Mouse (Mus musculus) liver, postnatal 0 days (tissue): ENCODE data around the gene Auh. TPM values are rescaled to one million over a fixed set of nuclear protein-coding genes. Genes with fewer than 3 reads are reported as not detected.

Experiments used
- ATAC-seq: fragments of 200-750 bp; cut with Nextera tagmentation; 2 replicates; pipeline ENCODE4 v1.8.0; 2017; ENCODE audit warnings: mild to moderate bottlenecking, moderate library complexity
- DNase-seq: peaks from one replicate; pipeline ENCODE4 v3.0.0-alpha.2; 2016
- H3K27ac ChIP-seq: fragments of 300-500 bp; sonication (generic); 2 replicates; pipeline ENCODE4 v1.5.1; 2014; ENCODE audit warnings: antibody characterized with exemption, moderate library complexity, mild to moderate bottlenecking, low read depth
- H3K27me3 ChIP-seq: fragments of 300-500 bp; sonication (generic); 2 replicates; pipeline ENCODE4 v1.6.1; 2014; ENCODE audit warnings: low read length, control low read depth, mixed read lengths; ENCODE audit not compliant: insufficient read depth
- H3K36me3 ChIP-seq: fragments of 300-500 bp; sonication (generic); replicated peaks from 2 replicates; pipeline ENCODE4 v1.6.1; 2014; ENCODE audit warnings: mild to moderate bottlenecking, control low read depth, low read length, moderate library complexity, mixed read lengths; ENCODE audit not compliant: insufficient read depth
- H3K4me1 ChIP-seq: fragments of 300-500 bp; sonication (generic); 2 replicates; pipeline ENCODE4 v1.6.1; 2014; ENCODE audit warnings: antibody characterized with exemption, mild to moderate bottlenecking, control low read depth; ENCODE audit not compliant: insufficient read depth
- H3K4me2 ChIP-seq: fragments of 300-500 bp; sonication (generic); 2 replicates; pipeline ENCODE4 v1.6.1; 2014; ENCODE audit warnings: low read depth, mild to moderate bottlenecking, low read length, moderate library complexity, mixed read lengths
- H3K4me3 ChIP-seq: fragments of 300-500 bp; sonication (generic); 2 replicates; pipeline ENCODE4 v1.5.1; 2014; ENCODE audit warnings: low read depth, low read length
- H3K9ac ChIP-seq: fragments of 300-500 bp; sonication (generic); replicated peaks from 2 replicates; pipeline ENCODE4 v1.6.1; 2014; ENCODE audit warnings: mild to moderate bottlenecking, moderate library complexity
- H3K9me3 ChIP-seq: fragments of 300-500 bp; sonication (generic); 2 replicates; pipeline ENCODE4 v1.6.1; 2016; ENCODE audit warnings: mild to moderate bottlenecking, control low read depth, low read length, mixed read lengths
- CTCF ChIP-seq: sonication (generic); IDR thresholded peaks from 2 replicates; pipeline ENCODE4 v1.5.1; 2016; ENCODE audit warnings: antibody characterized with exemption, low read depth
- EP300 ChIP-seq: IDR thresholded peaks from 2 replicates; pipeline ENCODE4 v1.6.1; 2016; ENCODE audit warnings: antibody characterized with exemption, low read depth, mild to moderate bottlenecking
- WGBS: fragments of 180-500 bp; shearing (Covaris S2); extraction: QIAGEN DNeasy Blood & Tissue Kit; methylation state at CpG from one replicate; pipeline ENCODE4 v1.1.7; 2014; ENCODE audit not compliant: insufficient replicate concordance; 5-methylcytosine and 5-hydroxymethylcytosine counted together
- polyA plus RNA-seq: library from polyadenylated mRNA; unstranded; fragments of >200 nt; fragmentation: Nextera tagmentation; extraction: Ambion mirVana; gene quantifications from 2 replicates; pipeline ENCODE4 v1.2.1, GENCODE M21; 2015

The Auh gene
- polyA plus RNA-seq, 1 experiment from 2014 or later: 33.2 TPM

DNA sequence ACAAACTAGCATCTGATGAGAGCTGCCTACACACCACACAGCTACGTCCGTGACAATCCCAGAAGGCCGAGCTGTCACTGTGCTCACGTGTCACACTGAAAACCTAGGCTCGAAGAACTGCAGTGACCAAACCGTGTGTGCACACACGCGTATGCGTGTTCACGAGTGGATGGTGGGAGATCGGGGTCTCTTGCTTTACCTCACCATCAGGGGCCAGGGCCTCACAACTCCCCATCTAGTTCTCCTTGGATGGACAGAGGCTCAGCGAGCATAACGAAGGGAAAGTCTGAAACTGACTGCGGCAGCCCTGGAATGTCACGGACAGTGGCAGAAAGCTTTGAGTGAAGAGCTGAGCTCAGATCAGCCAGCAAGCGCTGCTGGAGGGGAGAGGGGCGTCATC, 82.4 kb downstream of the Auh start:
- DNase-seq: no peak
- no peak overlapping the region; the same call in 1 of the 2 replicates for H3K27ac ChIP-seq
- WGBS: 87% methylated on average over 17 of the region's 17 CpGs
- no peak for ATAC-seq
- no peak overlapping the region for H3K9ac ChIP-seq
- H3K36me3 ChIP-seq: no peaks in the 10 kb centered on the region
- no peak overlapping the region for H3K4me2 ChIP-seq
- H3K27me3 ChIP-seq: no peaks in the 10 kb centered on the region
- peaks cover 18% of the 10 kb centered on the region for H3K4me1 ChIP-seq
- no peak for TF ChIP-seq EP300
- no peak for TF ChIP-seq CTCF
- no peak overlapping the region for H3K4me3 ChIP-seq
- no peaks in the 10 kb centered on the region for H3K9me3 ChIP-seq

- Histone ChIP-seq H3K27me3 (no peaks in the 10 kb centered on the region), H3K36me3 (peaks cover 6% of the 10 kb centered on the region; the same call in 1 of the 2 replicates), H3K9me3 (no peaks in the 10 kb centered on the region), H3K9ac (no peak overlapping the region), H3K4me2 (no peak overlapping the region), H3K4me1 (peaks cover 18% of the 10 kb centered on the region), H3K4me3 (no peak overlapping the region), H3K27ac (0 out of 2 replicates have a peak overlapping the region, but pooled peaks have one; percentile 1)
- ATAC-seq (no peak), DNase-seq (no peak)
- 77% methylated on average over 4 of the region's 4 CpGs for WGBS
- TF ChIP-seq CTCF (no peak), EP300 (no peak)
Measured at GRCm38 (mm10) chr13:52845618-52846017, 83.9 kb downstream of the Auh start.

- no peak overlapping the region for H3K4me2 ChIP-seq
- no peaks in the 10 kb centered on the region for H3K27me3 ChIP-seq
- TF ChIP-seq CTCF: no peak
- TF ChIP-seq EP300: no peak
- H3K9ac ChIP-seq: no peak overlapping the region
- H3K9me3 ChIP-seq: no peaks in the 10 kb centered on the region
- H3K4me3 ChIP-seq: no peak overlapping the region
- ATAC-seq: no peak
- 72% methylated on average over 10 of the region's 10 CpGs for WGBS
- no peak for DNase-seq
- H3K36me3 ChIP-seq: peaks cover 10% of the 10 kb centered on the region; the same call in 1 of the 2 replicates
- H3K27ac ChIP-seq: no peak overlapping the region
- H3K4me1 ChIP-seq: peaks cover 6% of the 10 kb centered on the region; the same call in 1 of the 2 replicates
Measured at GRCm38 (mm10) chr13:52843536-52844178, 85.8 kb downstream of the Auh start.

DNA sequence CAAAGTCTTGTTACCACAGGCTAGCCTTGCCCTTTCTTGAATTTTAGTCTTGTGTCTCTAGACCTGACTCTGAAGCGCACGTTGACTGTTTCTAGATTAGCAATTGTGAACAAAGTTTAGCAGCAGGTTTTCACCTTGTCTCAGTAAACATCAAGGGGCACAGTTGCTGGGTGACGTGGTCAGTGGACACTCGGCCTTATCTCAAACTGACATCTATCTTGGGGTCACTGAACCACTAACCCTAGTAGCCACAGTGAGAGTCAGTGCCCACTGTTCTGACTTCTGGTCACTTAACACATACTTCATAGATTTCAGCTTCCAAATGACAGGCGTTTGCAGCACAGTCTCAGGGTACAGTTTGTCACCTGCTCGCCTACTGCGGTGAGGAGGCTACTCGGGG, 93.2 kb downstream of the Auh start:
- peaks cover 19% of the 10 kb centered on the region for H3K4me1 ChIP-seq
- H3K9ac ChIP-seq: no peak overlapping the region
- ATAC-seq (no peak), DNase-seq (no peak)
- no peaks in the 10 kb centered on the region for H3K27me3 ChIP-seq
- no peak overlapping the region for H3K4me3 ChIP-seq
- H3K27ac ChIP-seq: no peak overlapping the region
- H3K9me3 ChIP-seq: no peaks in the 10 kb centered on the region
- peak; percentile 34; the same call in 1 of the 2 replicates for TF ChIP-seq EP300
- TF ChIP-seq CTCF: no peak
- WGBS: 77% methylated on average over 8 of the region's 8 CpGs
- H3K36me3 ChIP-seq: peaks cover 19% of the 10 kb centered on the region
- H3K4me2 ChIP-seq: no peak overlapping the region

GRCm38 (mm10) chr13:52834591-52834990, 94.9 kb downstream of the Auh start:
- H3K4me2 ChIP-seq: no peak overlapping the region
- H3K4me3 ChIP-seq: no peak overlapping the region
- no peaks in the 10 kb centered on the region for H3K27me3 ChIP-seq
- ATAC-seq: no peak
- peaks cover 35% of the 10 kb centered on the region for H3K4me1 ChIP-seq
- H3K9ac ChIP-seq: no peak overlapping the region
- WGBS: 77% methylated on average over 8 of the region's 8 CpGs
- H3K27ac ChIP-seq: no peak overlapping the region
- DNase-seq: no peak
- no peak for TF ChIP-seq CTCF
- TF ChIP-seq EP300: no peak
- no peaks in the 10 kb centered on the region for H3K9me3 ChIP-seq
- H3K36me3 ChIP-seq: peaks cover 10% of the 10 kb centered on the region

GRCm38 (mm10) chr13:52833748-52834147, 95.7 kb downstream of the Auh start:
- H3K36me3 ChIP-seq: peaks cover 9% of the 10 kb centered on the region
- no peaks in the 10 kb centered on the region for H3K27me3 ChIP-seq
- DNase-seq: no peak
- H3K27ac ChIP-seq: no peak overlapping the region
- ATAC-seq: no peak
- TF ChIP-seq CTCF: no peak
- no peak for TF ChIP-seq EP300
- H3K4me2 ChIP-seq: no peak overlapping the region
- H3K9me3 ChIP-seq: no peaks in the 10 kb centered on the region
- no peak overlapping the region for H3K9ac ChIP-seq
- no peak overlapping the region for H3K4me3 ChIP-seq
- peaks cover 43% of the 10 kb centered on the region for H3K4me1 ChIP-seq
- WGBS: 73% methylated on average over 2 of the region's 2 CpGs
